Mouse (Mus musculus): ENCODE measurements around the gene Slc24a4. TPM values are rescaled to one million over a fixed set of nuclear protein-coding genes. Genes with fewer than 3 reads are reported as not detected.

The Slc24a4 gene
- polyA plus RNA-seq, 1 experiment from 2014 or later = 0.20 TPM

GRCm38 (mm10) chr12:102250316-102250715 is 121.8 kb downstream of the Slc24a4 start:
- WGBS (ENCODE audit: insufficient replicate concordance) = 79% methylated on average over 4 of the region's 4 CpGs
- H3K27ac ChIP-seq (replicated peaks) = no peak overlapping the region

GRCm38 (mm10) chr12:102251070-102251469 is 122.5 kb downstream of the Slc24a4 start:
- 32% methylated on average over 3 of the region's 3 CpGs for WGBS (ENCODE audit: insufficient replicate concordance)
- no peak for ATAC-seq (ENCODE audit: insufficient read depth)
- no peaks in the 10 kb centered on the region for H3K4me1 ChIP-seq (replicated peaks)

More at GRCm38 (mm10) chr12:102250316-102250715, 121.8 kb downstream of the Slc24a4 start:
- no peaks in the 10 kb centered on the region for H3K36me3 ChIP-seq (replicated peaks)
- H3K9me3 ChIP-seq (replicated peaks) = no peaks in the 10 kb centered on the region
- ATAC-seq (ENCODE audit: insufficient read depth) = no peak
- no peaks in the 10 kb centered on the region for H3K4me1 ChIP-seq (replicated peaks)
- H3K27me3 ChIP-seq = no peaks in the 10 kb centered on the region
- H3K4me2 ChIP-seq = no peak overlapping the region
- H3K9ac ChIP-seq = no peak overlapping the region
- no peak overlapping the region for H3K4me3 ChIP-seq (replicated peaks)

GRCm38 (mm10) chr12:102251985-102252384 is 123.5 kb downstream of the Slc24a4 start:
- Histone ChIP-seq H3K27me3 (no peaks in the 10 kb centered on the region), H3K36me3 (replicated peaks) (no peaks in the 10 kb centered on the region), H3K4me3 (replicated peaks) (no peak overlapping the region), H3K27ac (replicated peaks) (no peak overlapping the region), H3K4me1 (replicated peaks) (no peaks in the 10 kb centered on the region), H3K4me2 (no peak overlapping the region), H3K9me3 (replicated peaks) (no peaks in the 10 kb centered on the region), H3K9ac (no peak overlapping the region)
- 43% methylated on average over 3 of the region's 3 CpGs for WGBS (ENCODE audit: insufficient replicate concordance)
- ATAC-seq (ENCODE audit: insufficient read depth) = no peak

More at GRCm38 (mm10) chr12:102251070-102251469, 122.5 kb downstream of the Slc24a4 start:
- H3K4me2 ChIP-seq = no peak overlapping the region
- H3K4me3 ChIP-seq (replicated peaks) = no peak overlapping the region
- no peak overlapping the region for H3K9ac ChIP-seq
- no peaks in the 10 kb centered on the region for H3K9me3 ChIP-seq (replicated peaks)
- no peak overlapping the region for H3K27ac ChIP-seq (replicated peaks)
- H3K36me3 ChIP-seq (replicated peaks) = no peaks in the 10 kb centered on the region
- H3K27me3 ChIP-seq = no peaks in the 10 kb centered on the region

GRCm38 (mm10) chr12:102252525-102252924 is 124.0 kb downstream of the Slc24a4 start:
- no peak overlapping the region for H3K9ac ChIP-seq
- no peak overlapping the region for H3K4me2 ChIP-seq
- no peak overlapping the region for H3K4me3 ChIP-seq (replicated peaks)
- H3K27ac ChIP-seq (replicated peaks) = no peak overlapping the region
- H3K9me3 ChIP-seq (replicated peaks) = no peaks in the 10 kb centered on the region; the same call in 1 of the 2 replicates
- WGBS (ENCODE audit: insufficient replicate concordance) = 40% methylated on average over 1 of the region's 1 CpGs
- H3K36me3 ChIP-seq (replicated peaks) = no peaks in the 10 kb centered on the region
- ATAC-seq (ENCODE audit: insufficient read depth) = no peak
- H3K4me1 ChIP-seq (replicated peaks) = no peaks in the 10 kb centered on the region
- no peaks in the 10 kb centered on the region for H3K27me3 ChIP-seq

GRCm38 (mm10) chr12:102255012-102255411 is 126.5 kb downstream of the Slc24a4 start:
- Histone ChIP-seq H3K9ac (no peak overlapping the region), H3K4me1 (replicated peaks) (no peaks in the 10 kb centered on the region), H3K4me3 (replicated peaks) (no peak overlapping the region), H3K27ac (replicated peaks) (no peak overlapping the region), H3K36me3 (replicated peaks) (no peaks in the 10 kb centered on the region), H3K9me3 (replicated peaks) (no peaks in the 10 kb centered on the region; the same call in 1 of the 2 replicates), H3K27me3 (no peaks in the 10 kb centered on the region), H3K4me2 (no peak overlapping the region)
- ATAC-seq (ENCODE audit: insufficient read depth) = no peak

GRCm38 (mm10) chr12:102258522-102259112 is 130.1 kb downstream of the Slc24a4 start:
- Histone ChIP-seq H3K27ac (replicated peaks) (no peak overlapping the region), H3K36me3 (replicated peaks) (no peaks in the 10 kb centered on the region), H3K27me3 (no peaks in the 10 kb centered on the region), H3K9ac (no peak overlapping the region), H3K4me3 (replicated peaks) (no peak overlapping the region), H3K9me3 (replicated peaks) (no peaks in the 10 kb centered on the region; the same call in 1 of the 2 replicates), H3K4me1 (replicated peaks) (peaks cover 9% of the 10 kb centered on the region), H3K4me2 (no peak overlapping the region)
- ATAC-seq (ENCODE audit: insufficient read depth) = no peak
- 24% methylated on average over 3 of the region's 3 CpGs for WGBS (ENCODE audit: insufficient replicate concordance)

GRCm38 (mm10) chr12:102261933-102262396 is 133.4 kb downstream of the Slc24a4 start:
- Histone ChIP-seq H3K9me3 (replicated peaks) (no peaks in the 10 kb centered on the region; the same call in 1 of the 2 replicates), H3K4me1 (replicated peaks) (peaks cover 9% of the 10 kb centered on the region), H3K36me3 (replicated peaks) (no peaks in the 10 kb centered on the region), H3K9ac (no peak overlapping the region), H3K4me3 (replicated peaks) (no peak overlapping the region), H3K27ac (replicated peaks) (no peak overlapping the region), H3K4me2 (no peak overlapping the region), H3K27me3 (no peaks in the 10 kb centered on the region)
- 41% methylated on average over 8 of the region's 8 CpGs for WGBS (ENCODE audit: insufficient replicate concordance)
- no peak for ATAC-seq (ENCODE audit: insufficient read depth)

- ATAC-seq (ENCODE audit: insufficient read depth) = no peak
- WGBS (ENCODE audit: insufficient replicate concordance) = 47% methylated on average over 2 of the region's 2 CpGs
- Histone ChIP-seq H3K9me3 (replicated peaks) (no peaks in the 10 kb centered on the region), H3K4me1 (replicated peaks) (peaks cover 9% of the 10 kb centered on the region), H3K27ac (replicated peaks) (no peak overlapping the region), H3K4me2 (no peak overlapping the region), H3K4me3 (replicated peaks) (no peak overlapping the region), H3K36me3 (replicated peaks) (no peaks in the 10 kb centered on the region), H3K9ac (no peak overlapping the region), H3K27me3 (no peaks in the 10 kb centered on the region)
Observed at GRCm38 (mm10) chr12:102262809-102263208, 134.3 kb downstream of the Slc24a4 start.

GRCm38 (mm10) chr12:102263249-102263648 is 134.7 kb downstream of the Slc24a4 start:
- Histone ChIP-seq H3K4me2 (no peak overlapping the region), H3K36me3 (replicated peaks) (no peaks in the 10 kb centered on the region), H3K4me3 (replicated peaks) (no peak overlapping the region), H3K4me1 (replicated peaks) (peaks cover 9% of the 10 kb centered on the region), H3K9me3 (replicated peaks) (no peaks in the 10 kb centered on the region), H3K27me3 (no peaks in the 10 kb centered on the region), H3K9ac (no peak overlapping the region), H3K27ac (replicated peaks) (no peak overlapping the region)
- no peak for ATAC-seq (ENCODE audit: insufficient read depth)

- Histone ChIP-seq H3K36me3 (replicated peaks) (no peaks in the 10 kb centered on the region), H3K9me3 (replicated peaks) (no peaks in the 10 kb centered on the region), H3K4me1 (replicated peaks) (peaks cover 10% of the 10 kb centered on the region), H3K27ac (replicated peaks) (no peak overlapping the region), H3K9ac (no peak overlapping the region), H3K4me3 (replicated peaks) (no peak overlapping the region), H3K27me3 (no peaks in the 10 kb centered on the region), H3K4me2 (no peak overlapping the region)
- WGBS (ENCODE audit: insufficient replicate concordance) = 65% methylated on average over 8 of the region's 8 CpGs
- ATAC-seq (ENCODE audit: insufficient read depth) = no peak
Observed at GRCm38 (mm10) chr12:102266433-102266832, 137.9 kb downstream of the Slc24a4 start.

GRCm38 (mm10) chr12:102269144-102269543 is 140.6 kb downstream of the Slc24a4 start:
- 45% methylated on average over 2 of the region's 2 CpGs for WGBS (ENCODE audit: insufficient replicate concordance)
- Histone ChIP-seq H3K4me2 (no peak overlapping the region), H3K27me3 (no peaks in the 10 kb centered on the region), H3K9me3 (replicated peaks) (no peaks in the 10 kb centered on the region), H3K36me3 (replicated peaks) (no peaks in the 10 kb centered on the region), H3K4me1 (replicated peaks) (peaks cover 3% of the 10 kb centered on the region; the same call in 1 of the 2 replicates), H3K9ac (no peak overlapping the region), H3K27ac (replicated peaks) (no peak overlapping the region), H3K4me3 (replicated peaks) (no peak overlapping the region)
- no peak for ATAC-seq (ENCODE audit: insufficient read depth)
